Mouse (Mus musculus): ENCODE measurements around the gene Irf2.

DNA sequence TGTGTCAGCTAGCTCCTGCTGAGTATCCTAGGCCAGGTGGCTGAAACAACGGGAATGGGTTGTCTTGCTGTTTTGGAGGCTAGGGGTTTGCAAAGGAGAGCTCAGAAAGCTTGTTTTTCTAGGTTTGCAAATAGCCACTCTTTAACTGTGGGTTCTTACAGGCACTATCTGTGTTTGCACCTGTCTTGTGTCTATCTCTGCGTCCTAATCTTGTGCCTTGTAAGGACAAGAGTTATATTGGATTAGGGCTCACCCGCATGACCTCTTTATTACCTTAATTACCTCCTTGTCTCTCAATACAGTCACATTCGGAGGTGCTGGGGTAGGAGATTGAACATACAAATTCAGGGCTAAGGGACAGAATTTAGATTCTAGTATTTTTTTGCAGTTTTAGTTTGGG lies 18.9 kb upstream of the Irf2 start:
- TF ChIP-seq GATA1 (IDR thresholded peaks at IDR 0.05; ENCODE audit: borderline replicate concordance, low read length) (no peak), FLI1 (IDR thresholded peaks at IDR 0.05; ENCODE audit: low read length) (no peak)
